Mouse (Mus musculus) bone marrow, adult 2 months (tissue): Measurements from ENCODE around the gene 3425401B19Rik. TPM values are rescaled to one million over a fixed set of nuclear protein-coding genes. Genes with fewer than 3 reads are reported as not detected.

Experiments used
- H3K27ac ChIP-seq: fragments of 200-500 bp; 2 replicates; pipeline ENCODE4 v1.5.1; 2012; ENCODE audit warnings: low read depth, mild to moderate bottlenecking, control low read depth, inconsistent platforms, low read length; ENCODE audit not compliant: control insufficient read depth, poor library complexity, insufficient read depth
- H3K4me1 ChIP-seq: fragments of 200-500 bp; 2 replicates; pipeline ENCODE4 v1.6.1; 2011; ENCODE audit warnings: low read length; ENCODE audit not compliant: control insufficient read depth, insufficient read depth
- H3K4me3 ChIP-seq: fragments of 200-500 bp; replicated peaks from 2 replicates; pipeline ENCODE3; 2011; ENCODE audit warnings: mild to moderate bottlenecking, low read depth, low read length, control low read depth; ENCODE audit not compliant: control insufficient read depth
- CTCF ChIP-seq: fragments of 200-500 bp; IDR thresholded peaks from 2 replicates; pipeline ENCODE4 v1.5.1; 2011; ENCODE audit warnings: low read length, control low read depth; ENCODE audit not compliant: control insufficient read depth, insufficient read depth
- POLR2A ChIP-seq: fragments of 200-500 bp; IDR thresholded peaks from 2 replicates; pipeline ENCODE4 v1.6.1; 2011; ENCODE audit warnings: low read depth, mild to moderate bottlenecking, control low read depth, low read length, borderline replicate concordance; ENCODE audit not compliant: control insufficient read depth
- WGBS: fragments of 180-500 bp; shearing (Covaris S2); methylation state at CpG from one replicate; pipeline ENCODE4 v1.1.7; 2018; 5-methylcytosine and 5-hydroxymethylcytosine counted together
- polyA plus RNA-seq: library from polyadenylated mRNA; stranded (reverse); fragments of >200 nt; gene quantifications from 2 replicates; pipeline ENCODE4 v1.2.4, GENCODE M21; 2011; ENCODE audit warnings: low replicate concordance; ENCODE audit not compliant: missing spikeins, insufficient read depth, insufficient read length

The 3425401B19Rik gene
- polyA plus RNA-seq, 1 experiment, result not detected

DNA sequence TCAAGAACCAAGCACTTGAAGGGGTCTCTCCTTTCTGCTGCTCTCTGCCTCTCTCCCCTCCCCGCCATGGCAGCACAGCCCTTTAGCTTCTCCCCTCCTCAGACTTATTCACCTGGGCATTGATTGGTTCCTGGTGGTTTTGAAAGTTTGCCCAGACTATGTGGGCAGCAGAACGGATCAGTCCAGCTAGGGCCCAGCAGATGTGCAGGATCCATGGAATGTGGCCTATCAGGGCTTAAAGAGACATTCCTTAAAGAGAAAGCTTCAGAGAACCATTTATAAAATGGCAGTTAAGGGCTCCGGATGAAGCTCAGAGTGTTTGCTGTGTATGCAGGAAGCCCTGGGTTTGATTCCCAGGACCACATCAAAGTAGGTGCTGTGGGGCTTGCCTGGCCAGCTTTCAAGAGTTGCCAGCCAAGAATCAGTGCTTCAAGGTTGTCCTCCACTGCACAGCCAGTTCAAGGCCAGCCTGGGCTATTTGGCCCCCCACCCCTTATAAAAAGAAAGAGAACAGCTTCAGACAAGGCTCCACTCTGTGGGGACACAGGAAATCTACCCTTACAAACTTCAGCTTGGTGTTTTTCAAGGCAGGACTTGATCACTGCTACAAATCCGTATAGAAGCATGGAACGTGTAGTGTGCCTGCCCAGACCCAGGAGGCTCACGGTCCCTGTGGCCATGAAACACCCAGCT, 52.0 kb downstream of the 3425401B19Rik start:
- Histone ChIP-seq H3K4me1 (no peaks in the 10 kb centered on the region), H3K27ac (no peak overlapping the region), H3K4me3 (no peak overlapping the region)
- 67% methylated on average over 6 of the region's 6 CpGs for WGBS
- TF ChIP-seq POLR2A (no peak), CTCF (no peak)

DNA sequence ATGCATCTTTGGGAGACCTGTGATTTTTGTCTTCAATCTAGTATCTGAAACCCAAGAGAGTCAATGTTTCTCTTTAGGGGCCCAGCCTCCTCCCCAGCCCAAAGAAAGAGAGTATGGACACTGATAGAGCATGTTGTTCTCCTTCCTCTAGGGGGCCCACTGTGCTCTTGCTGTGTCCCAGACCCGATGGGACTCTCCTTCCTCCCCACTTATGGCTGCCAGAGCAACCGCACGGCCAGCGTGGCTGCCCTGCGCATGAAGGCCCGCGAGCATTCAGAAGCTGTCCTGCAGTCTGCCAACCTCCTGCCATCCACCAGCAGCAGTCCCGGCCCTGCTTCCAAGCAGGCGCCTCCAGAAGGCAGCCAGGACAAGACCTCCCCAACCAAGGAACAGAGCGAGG, 56.5 kb downstream of the 3425401B19Rik start:
- Histone ChIP-seq H3K27ac (no peak overlapping the region), H3K4me3 (no peak overlapping the region), H3K4me1 (peaks cover 2% of the 10 kb centered on the region; the same call in 1 of the 2 replicates)
- no peak for TF ChIP-seq POLR2A
- peak; percentile 20; the same call in 1 of the 2 replicates for TF ChIP-seq CTCF
- 41% methylated on average over 10 of the region's 10 CpGs for WGBS

DNA sequence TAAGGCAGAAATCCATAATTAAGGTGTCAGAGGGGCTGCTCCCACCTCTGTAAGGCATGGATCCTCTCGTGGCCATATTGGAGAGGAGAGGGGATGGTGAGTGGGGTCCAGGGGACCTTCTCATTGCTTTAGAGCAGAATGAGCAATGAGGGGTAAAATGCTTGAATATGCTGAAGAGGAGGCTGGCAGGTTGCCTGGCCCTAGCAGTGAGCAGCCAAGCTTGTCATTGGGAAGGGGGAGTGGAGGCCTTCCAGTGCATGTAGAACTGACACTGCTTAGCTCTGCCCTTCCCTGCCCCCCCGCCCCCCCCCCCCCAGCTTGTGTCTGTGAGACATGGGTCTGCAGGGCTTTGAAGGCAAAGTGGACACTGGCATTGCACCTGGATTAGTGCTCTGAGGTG, 57.8 kb downstream of the 3425401B19Rik start:
- H3K4me3 ChIP-seq, result no peak overlapping the region
- TF ChIP-seq CTCF (no peak), POLR2A (no peak)
- 54% methylated on average over 2 of the region's 2 CpGs for WGBS
- H3K4me1 ChIP-seq, result peaks cover 2% of the 10 kb centered on the region; the same call in 1 of the 2 replicates
- no peak overlapping the region for H3K27ac ChIP-seq

DNA sequence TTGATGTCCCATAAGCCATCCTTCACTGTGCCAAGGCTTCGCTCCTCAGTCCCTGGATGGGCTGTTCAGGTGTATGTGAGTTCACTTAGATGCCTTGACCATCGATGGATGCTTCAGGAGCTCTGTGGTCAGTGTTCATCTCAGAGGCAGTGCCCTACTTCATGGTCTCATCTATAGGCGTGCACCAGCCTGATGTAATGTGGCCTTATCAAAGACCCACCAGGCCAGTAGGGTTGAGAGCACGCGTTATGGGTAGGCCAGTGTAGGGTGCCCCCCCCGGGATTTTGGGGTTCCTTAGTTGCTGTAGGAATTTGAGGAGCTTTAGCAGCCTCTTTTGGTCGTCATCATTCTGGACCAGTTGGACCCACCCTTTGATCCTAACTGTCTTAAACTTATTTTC, 60.3 kb downstream of the 3425401B19Rik start:
- 67% methylated on average over 7 of the region's 7 CpGs for WGBS
- no peak overlapping the region for H3K27ac ChIP-seq
- no peak for TF ChIP-seq CTCF
- TF ChIP-seq POLR2A, result no peak
- H3K4me3 ChIP-seq, result no peak overlapping the region
- peaks cover 2% of the 10 kb centered on the region; the same call in 1 of the 2 replicates for H3K4me1 ChIP-seq

DNA sequence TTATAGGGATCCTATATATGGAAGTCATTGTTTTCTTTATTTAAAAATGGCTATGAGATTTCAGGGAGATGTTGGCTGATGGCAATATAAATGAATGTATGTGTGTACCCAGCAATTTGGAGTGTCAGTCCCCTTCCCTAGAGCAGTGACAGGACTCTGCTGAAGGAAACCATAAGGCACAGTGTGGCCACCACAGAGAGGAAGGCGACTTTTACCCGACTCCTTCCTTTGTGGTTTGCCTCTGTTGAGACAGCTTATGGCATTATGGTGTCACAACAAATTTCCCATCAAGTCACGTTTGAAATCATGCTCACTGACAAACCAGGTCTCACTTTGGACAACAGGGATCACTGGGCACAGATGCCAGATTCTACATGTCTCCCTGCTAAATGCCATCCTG, 60.8 kb downstream of the 3425401B19Rik start:
- Histone ChIP-seq H3K4me3 (no peak overlapping the region), H3K4me1 (peaks cover 2% of the 10 kb centered on the region; the same call in 1 of the 2 replicates), H3K27ac (no peak overlapping the region)
- 3% methylated on average over 3 of the region's 3 CpGs for WGBS
- no peak for TF ChIP-seq CTCF
- TF ChIP-seq POLR2A, result no peak

DNA sequence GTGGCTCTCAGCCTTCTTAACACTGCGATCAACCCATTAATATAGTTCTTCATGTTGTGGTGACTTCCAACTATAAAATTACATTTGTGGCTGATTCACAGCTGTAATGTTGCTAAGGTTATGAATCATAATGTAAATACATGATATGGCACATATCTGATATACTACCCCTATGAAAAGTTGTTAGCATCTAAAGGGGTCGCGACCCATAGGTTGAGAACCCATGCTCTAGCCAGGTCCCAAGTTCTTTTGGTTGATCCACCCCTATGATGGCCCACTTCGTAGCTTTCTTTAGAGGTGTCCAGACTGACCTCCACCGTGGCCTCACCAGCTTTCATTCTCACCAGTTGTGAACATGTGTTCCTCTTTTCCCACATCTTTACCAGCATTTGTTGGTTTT, 67.8 kb downstream of the 3425401B19Rik start:
- WGBS, result 74% methylated on average over 5 of the region's 5 CpGs
- no peak overlapping the region for H3K4me3 ChIP-seq
- no peak overlapping the region for H3K27ac ChIP-seq
- H3K4me1 ChIP-seq, result no peaks in the 10 kb centered on the region
- TF ChIP-seq POLR2A (no peak), CTCF (no peak)

DNA sequence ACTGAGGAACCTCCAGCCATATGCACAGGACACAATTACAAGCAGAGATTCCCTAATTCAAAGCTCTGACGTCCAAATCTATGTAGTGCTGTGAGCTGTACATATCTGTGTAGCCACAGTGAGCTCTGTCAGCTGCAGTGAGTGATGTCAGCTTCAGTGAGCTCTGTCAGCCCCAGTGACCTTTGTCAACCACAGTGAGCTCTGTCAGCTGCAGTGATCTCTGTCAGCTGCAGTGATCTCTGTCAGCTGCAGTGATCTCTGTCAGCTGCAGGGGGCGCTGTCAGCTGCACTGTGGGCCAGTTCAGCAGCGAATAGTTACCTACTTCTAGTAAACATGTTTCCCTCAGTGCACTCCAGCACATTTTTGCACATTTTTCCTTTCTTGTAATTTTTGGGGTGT, 75.7 kb downstream of the 3425401B19Rik start:
- 21% methylated on average over 3 of the region's 3 CpGs for WGBS
- Histone ChIP-seq H3K4me3 (no peak overlapping the region), H3K27ac (no peak overlapping the region), H3K4me1 (no peaks in the 10 kb centered on the region)
- TF ChIP-seq POLR2A (no peak), CTCF (peak; percentile 56; the same call in 1 of the 2 replicates)

Other genes starting within 250 kb of the 3425401B19Rik start
- gene Slc18a3, start 220.4 kb downstream of the 3425401B19Rik start, polyA plus RNA-seq, result not detected in 2 replicates
- gene Chat, start 219.3 kb downstream of the 3425401B19Rik start, polyA plus RNA-seq, result not detected in 2 replicates
- 5.5 and 6.9 TPM in 2 replicates for gene Ercc6, start 171.8 kb downstream of the 3425401B19Rik start, polyA plus RNA-seq
- gene Prrxl1, start 85.9 kb downstream of the 3425401B19Rik start, polyA plus RNA-seq, result 0.54 and 1.2 TPM in 2 replicates
- 7.4 and 23.8 TPM in 2 replicates for gene Tmem273, start 100.7 kb upstream of the 3425401B19Rik start, polyA plus RNA-seq
- gene Fam170b, start 148.7 kb upstream of the 3425401B19Rik start, polyA plus RNA-seq, result not detected in 2 replicates
- gene Vstm4, start 171.5 kb upstream of the 3425401B19Rik start, polyA plus RNA-seq, result 0.47 and 2.9 TPM in 2 replicates